Mouse (Mus musculus) cerebral cortex, adult 2 months (tissue): Measurements from ENCODE around the gene Allc.

Source experiments
- WGBS: fragments of 180-500 bp; shearing (Covaris S2); methylation state at CpG from one replicate; pipeline ENCODE4 v1.1.7; 2018; 5-methylcytosine and 5-hydroxymethylcytosine counted together

Allc gene

GRCm38 (mm10) chr12:28582423-28582822, at the start of gene Allc:
Gene Allc, minus strand, starts transcription at chr12:28582523.
- 86% methylated on average over 8 of the region's 8 CpGs for WGBS

- WGBS, result 90% methylated on average over 2 of the region's 2 CpGs
Measured at GRCm38 (mm10) chr12:28628436-28628835, 46.1 kb upstream of the Allc start.

DNA sequence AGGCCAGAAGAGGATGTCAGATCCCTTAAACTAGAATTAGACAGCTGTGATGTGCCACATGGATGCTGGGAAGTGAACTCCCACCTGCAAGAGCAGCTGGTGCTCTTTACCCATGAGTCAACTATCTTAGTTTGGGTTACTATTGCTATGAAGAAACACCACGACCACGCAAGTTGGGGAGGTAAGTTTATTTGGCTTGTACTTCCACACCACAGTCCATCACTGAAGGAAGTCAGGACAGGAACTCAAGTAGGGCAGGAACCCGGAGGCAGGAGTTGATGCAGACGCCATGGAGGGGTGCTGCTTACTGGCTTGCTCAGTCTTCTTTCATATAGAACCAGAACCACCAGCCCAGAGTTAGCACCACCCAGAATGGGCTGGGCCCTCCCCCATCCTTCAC, 44.8 kb upstream of the Allc start:
- WGBS, result 68% methylated on average over 4 of the region's 4 CpGs

- 89% methylated on average over 7 of the region's 7 CpGs for WGBS
Measured at GRCm38 (mm10) chr12:28625407-28625806, 43.1 kb upstream of the Allc start.

GRCm38 (mm10) chr12:28624251-28624650, 41.9 kb upstream of the Allc start:
- WGBS, result 87% methylated on average over 2 of the region's 2 CpGs

DNA sequence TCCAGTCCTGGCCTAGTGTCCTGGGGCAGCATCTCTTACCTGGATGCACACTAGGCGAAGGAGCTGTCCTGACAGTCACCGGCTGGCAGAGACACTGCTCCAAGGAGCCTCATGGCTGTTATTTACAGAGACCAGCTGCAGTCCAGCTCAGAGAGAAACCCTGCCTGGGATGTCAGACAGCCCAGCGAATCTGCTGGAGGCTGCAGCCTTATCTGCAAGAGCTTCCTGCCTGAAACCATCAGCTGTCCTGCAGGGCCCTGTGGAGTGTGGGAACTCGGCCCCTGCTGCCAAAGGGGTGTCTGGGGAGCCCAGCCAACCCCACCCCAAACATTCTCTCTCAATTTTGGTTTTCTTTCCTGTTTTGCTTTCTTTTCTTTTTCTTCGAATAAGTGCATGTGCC, 40.9 kb upstream of the Allc start, which contains the start of gene Colec11:
TSS of gene Colec11 (minus strand) at position 183 of the 400 bp plus-strand sequence.
- WGBS, result 56% methylated on average over 5 of the region's 5 CpGs

- 71% methylated on average over 1 of the region's 1 CpGs for WGBS
Measured at GRCm38 (mm10) chr12:28622641-28623040, 40.3 kb upstream of the Allc start.

GRCm38 (mm10) chr12:28622167-28622532, 39.8 kb upstream of the Allc start:
- 45% methylated on average over 5 of the region's 5 CpGs for WGBS

DNA sequence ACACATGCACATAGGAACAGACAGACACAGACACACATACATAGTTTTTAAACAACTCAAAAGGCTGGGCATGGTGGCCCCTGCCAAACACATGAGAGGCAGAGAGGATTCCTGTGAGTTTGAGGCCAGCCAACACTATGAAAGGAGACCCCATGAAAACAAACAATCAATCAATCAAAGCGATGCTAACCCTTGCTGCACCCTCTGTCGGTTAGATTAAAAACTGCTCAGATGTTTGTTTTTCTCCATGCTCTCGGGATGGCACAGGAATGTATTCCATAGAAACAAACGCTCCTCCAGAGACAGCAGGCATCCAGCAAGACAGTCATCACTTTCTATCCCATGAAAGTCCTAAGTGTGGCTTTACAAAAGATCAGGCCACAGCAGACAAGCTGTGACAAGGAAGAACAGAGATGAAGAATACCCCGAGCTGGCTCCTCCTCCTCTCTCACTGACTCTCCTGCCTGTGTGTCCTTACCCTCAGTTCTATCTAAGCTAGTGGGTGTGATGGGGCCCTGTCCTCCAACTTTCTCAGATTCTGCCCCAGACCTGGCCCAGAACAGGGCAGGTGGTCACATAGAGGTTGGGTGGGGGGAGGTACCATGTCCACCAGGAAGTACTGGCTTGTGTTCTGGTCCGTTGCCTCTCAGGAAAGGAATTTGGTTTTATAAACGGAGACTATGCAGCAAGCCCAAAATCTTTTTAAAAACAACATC, 39.3 kb upstream of the Allc start:
- 24% methylated on average over 7 of the region's 7 CpGs for WGBS

- 85% methylated on average over 4 of the region's 4 CpGs for WGBS
Measured at GRCm38 (mm10) chr12:28617297-28617696, 35.0 kb upstream of the Allc start.

- 74% methylated on average over 7 of the region's 7 CpGs for WGBS
Measured at GRCm38 (mm10) chr12:28614401-28614800, 32.1 kb upstream of the Allc start.

DNA sequence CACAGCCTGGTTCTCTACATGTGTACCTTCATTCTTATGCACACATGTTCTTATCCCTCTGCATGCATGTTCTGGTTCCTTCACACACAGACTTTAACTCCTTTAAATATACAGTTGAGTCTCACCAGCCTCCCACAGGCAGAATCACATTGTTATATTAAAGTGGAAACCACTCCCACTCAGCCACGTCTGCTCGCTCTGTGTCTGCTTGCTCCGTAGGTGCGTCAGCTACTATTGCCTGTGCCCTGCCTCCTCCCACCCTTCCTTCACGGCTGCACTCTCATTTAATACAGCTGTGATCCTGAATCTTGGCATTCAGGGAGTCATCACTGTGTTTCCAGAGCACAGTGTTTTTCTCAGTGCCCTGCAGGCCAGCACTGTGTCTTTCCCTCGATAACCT, 30.1 kb upstream of the Allc start:
- 47% methylated on average over 6 of the region's 6 CpGs for WGBS

GRCm38 (mm10) chr12:28607546-28608305, 25.4 kb upstream of the Allc start:
- 24% methylated on average over 17 of the region's 17 CpGs for WGBS

DNA sequence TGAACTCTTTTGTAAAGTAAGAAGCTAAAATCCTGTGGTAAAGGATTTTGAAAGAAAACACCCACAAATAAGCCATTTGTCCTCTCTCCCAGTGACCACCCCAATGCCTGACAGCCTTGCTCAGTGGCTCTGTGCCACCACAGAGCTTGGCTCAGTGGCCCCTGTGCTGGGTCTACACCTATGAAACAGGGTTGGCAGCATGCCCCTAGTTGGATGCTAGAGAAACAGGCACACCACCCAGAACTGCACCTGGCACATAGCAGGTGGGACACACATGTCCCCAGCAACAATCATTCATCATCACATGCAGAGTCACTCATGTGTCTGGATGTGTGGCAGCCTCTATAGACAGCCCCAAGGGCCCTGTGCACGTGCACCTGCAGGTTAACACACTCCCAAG, 21.2 kb upstream of the Allc start:
- 70% methylated on average over 1 of the region's 1 CpGs for WGBS

- WGBS, result 35% methylated on average over 4 of the region's 4 CpGs
Measured at GRCm38 (mm10) chr12:28602259-28602658, 19.9 kb upstream of the Allc start.

DNA sequence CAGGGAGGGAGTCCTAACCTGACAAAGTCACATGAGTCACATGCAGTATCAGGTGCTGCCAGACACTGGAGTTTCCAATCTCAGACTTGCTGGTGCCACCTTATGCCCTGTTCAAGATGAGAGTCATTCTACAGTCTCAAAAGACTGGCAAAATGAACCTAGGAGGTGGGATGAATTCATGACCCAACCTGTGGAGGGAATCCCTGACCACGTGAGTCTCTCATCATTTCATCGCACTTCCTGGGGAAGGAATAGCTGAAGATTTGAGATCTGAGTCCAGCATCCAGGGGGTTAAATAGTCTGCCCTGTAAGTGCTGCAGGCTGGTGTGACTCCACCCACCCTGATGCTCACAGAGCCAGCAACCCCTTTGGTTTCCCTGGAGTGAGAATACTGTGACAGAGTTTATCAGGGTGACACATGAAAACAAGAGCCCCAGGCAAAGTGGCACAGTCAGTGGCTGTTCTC, 16.2 kb upstream of the Allc start:
- 90% methylated on average over 2 of the region's 2 CpGs for WGBS

DNA sequence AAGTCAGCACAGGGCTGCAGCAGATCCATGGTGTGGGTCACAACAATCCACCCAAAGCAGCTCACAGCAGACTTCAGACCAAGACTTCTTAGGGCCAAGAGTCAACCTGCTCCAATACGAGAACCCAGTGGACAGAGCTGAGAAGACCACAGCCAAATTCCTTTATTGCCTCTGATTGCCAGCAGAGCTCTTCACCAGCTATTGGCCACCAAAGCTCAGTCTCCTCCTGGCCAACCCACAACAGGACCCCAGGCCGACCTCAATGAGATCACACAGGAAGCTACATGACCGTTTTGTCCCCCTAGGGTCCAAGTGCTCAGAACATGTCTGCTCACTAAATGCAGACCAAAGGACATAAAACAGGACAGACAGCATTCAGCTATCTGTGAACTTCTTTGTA, 15.8 kb upstream of the Allc start:
- WGBS, result 82% methylated on average over 3 of the region's 3 CpGs

DNA sequence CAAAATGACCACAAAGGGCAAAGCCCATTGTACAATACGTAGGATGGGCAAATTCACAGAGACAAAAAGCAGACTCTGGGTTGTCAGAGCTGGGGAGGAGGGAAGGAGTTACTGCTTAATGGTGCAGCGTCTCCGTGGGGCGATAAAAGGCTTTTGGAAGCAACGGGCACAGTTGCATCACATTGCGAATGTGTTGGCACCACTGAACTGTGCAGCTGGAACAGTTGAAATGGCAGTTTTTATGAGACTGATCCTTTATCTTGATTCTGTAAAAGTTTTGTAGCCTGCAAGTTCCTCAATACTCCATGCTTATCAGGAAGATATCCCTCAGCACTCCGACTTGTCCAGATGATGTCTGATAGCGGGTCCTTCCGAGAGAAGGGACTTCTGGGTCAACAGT, 15.4 kb upstream of the Allc start:
- WGBS, result 83% methylated on average over 9 of the region's 9 CpGs

DNA sequence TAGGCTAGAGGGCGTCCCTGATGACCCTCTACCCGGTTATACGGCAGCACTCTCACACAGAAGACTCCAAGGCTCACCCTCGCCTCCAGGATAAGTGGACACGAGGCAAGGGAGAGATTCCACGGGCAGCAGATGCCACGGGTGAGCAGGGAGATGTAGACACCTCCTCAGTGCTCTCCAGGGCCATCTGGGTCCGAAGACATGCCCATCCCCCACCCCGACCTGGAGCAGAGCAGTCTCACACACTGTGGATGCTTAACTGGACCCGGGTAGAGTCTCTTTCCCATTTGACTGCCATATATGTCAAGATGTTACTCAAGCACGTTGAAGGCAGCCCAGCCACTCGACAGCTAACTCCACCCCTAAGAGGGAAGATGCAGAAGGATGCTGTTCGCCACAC, 8.1 kb upstream of the Allc start:
- WGBS, result 61% methylated on average over 13 of the region's 13 CpGs

DNA sequence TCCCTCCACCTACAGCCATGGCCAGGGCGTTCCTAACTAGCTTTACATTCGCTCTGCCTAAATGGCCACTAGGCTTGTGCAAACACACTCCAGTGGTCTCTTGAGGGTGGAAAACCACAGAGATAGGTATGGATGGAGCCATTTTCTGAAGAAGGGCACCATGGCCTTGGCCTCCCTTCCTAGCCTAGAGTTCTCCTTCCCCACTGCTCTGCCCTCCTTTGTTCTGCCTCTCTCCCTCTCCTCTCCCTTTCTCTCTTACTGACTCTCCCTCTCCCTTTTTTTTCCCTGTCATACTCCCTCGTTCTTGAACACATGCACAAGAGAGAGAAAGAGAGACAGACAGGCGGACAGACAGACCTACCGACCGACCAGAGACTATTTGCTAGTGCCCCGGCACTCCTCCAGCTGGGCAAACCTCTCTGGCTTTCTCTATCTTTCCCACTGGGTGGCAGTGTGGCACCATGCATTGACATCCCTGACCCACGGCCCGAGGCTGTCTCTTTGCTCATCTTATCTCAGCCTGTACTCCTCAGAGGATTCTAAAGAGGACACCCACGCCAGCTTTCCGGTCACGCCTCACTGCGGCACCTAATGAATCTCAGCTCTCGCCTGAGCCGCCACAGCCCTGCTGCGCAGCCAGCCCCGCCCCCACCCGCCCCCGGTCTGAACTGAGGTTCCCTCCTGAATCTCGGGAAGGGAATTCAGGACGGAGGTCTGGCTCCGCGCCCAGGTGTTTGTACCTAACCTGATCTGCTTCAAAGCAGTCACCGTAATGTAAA, 7.0 kb upstream of the Allc start:
- WGBS, result 6% methylated on average over 24 of the region's 24 CpGs

DNA sequence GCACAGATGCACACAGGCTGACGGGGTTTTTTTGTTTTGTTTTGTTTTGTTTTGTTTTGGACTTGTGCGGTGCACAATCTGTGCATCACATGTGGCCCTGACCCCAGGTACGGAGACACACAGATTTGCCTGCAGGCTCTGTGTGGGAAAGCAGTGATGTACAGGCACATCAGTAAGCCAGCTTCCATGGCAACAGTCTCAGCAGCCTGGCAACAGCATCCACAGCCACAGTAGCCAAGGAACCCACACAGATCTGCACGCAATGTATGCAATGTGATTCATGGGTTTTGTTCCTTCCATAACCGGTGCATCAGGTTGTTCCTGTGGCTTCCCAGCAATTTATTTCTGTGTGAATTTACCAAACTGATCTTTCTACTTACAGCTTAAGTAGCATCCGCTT, 5.6 kb upstream of the Allc start:
- WGBS, result 45% methylated on average over 6 of the region's 6 CpGs

GRCm38 (mm10) chr12:28584036-28584435, 1.7 kb upstream of the Allc start:
- WGBS, result 35% methylated on average over 3 of the region's 3 CpGs
